9 mouse cellular contexts compared by ENCODE assay signal in the genomic region with DNA sequence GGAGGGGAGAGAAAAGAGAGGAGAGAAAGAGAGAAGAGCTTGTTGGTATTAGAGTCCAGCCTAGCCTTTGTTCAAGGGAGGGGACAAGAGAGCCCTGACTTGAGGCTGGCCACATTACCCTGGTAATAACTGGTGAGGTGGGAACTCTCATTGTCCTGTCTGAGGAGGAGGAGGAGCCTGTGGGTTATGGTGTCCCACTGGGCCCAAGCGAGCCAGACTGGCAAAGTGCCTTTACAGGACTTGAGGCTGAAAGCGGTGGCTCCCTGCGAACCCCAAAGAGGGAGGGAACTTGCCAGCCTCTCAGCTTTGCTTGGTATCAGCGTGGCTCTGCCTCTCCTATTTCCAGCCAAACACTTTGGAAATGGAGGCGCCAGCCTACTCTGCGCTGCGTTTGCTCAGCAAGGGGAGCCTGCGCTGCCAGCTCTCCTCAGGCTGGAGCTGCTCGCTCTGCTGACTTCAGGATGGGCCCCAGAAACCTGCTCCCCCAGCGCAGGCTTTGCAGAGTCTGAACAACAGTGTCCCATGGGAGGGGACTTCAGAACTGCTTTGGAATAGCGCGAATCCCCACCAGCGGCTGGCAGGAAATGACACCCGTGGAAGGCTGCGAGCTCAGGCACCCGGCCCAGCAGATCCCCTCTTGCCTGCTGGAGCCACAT.
A peak's percentile ranks its signal among the peaks of the same experiment; 100 is the strongest.
DNase-seq lines count a peak whose midpoint lies in the region; ATAC-seq and TF ChIP-seq lines count a peak whose summit lies in the region.
"Had no signal": no experiment of that assay in that cellular context is flagged by ENCODE, and none has a peak within 500 bp of the region (broad histone marks: within the 10 kb centered on the region; RNA-seq: fewer than 3 reads in every experiment).

No protein-coding gene starts in this region.

- H3K27me3 ChIP-seq in heart, adult 2 months (ENCODE audit: control insufficient read depth, insufficient read depth, low read length), result no peaks in the 10 kb centered on the region
- H3K27me3 ChIP-seq in lung, postnatal 0 days (replicated peaks; ENCODE audit: insufficient read depth, low read length), result no peaks in the 10 kb centered on the region
- no peaks in the 10 kb centered on the region for H3K27me3 ChIP-seq in forebrain, embryonic 14.5 days (replicated peaks; ENCODE audit: control insufficient read depth, insufficient read depth, low read length)
- H3K27me3 ChIP-seq in limb, embryonic 14.5 days (ENCODE audit: control insufficient read depth, insufficient read depth, low read length), result no peaks in the 10 kb centered on the region

- peak; percentile 31 to 46 for DNase-seq in heart, adult 2 months
- no peak for DNase-seq in heart, postnatal 36 days
- DNase-seq in lung, postnatal 0 days (ENCODE audit: low spot score), result peak; percentile 38
- no peak for DNase-seq in lung, postnatal 25 days (ENCODE audit: low spot score)
- DNase-seq in forebrain, embryonic 14.5 days (ENCODE audit: low spot score), result peak; percentile 63
- peak; percentile 36 for DNase-seq in limb, embryonic 14.5 days (ENCODE audit: low spot score)
- no peak for DNase-seq in thymus, postnatal 25 days
- no peak for DNase-seq in adrenal gland, postnatal 25 days
- DNase-seq: adrenal gland, adult 8-10 months had no signal

- H3K4me3 ChIP-seq in heart, adult 2 months, result no peak overlapping the region
- H3K4me3 ChIP-seq in lung, postnatal 0 days (ENCODE audit: low read depth, low read length), result no peak overlapping the region
- H3K4me3 ChIP-seq in forebrain, embryonic 14.5 days (ENCODE audit: low read depth, low read length), result no peak overlapping the region
- H3K4me3 ChIP-seq in limb, embryonic 14.5 days (replicated peaks; ENCODE audit: low read length), result no peak overlapping the region

- H3K79me2 ChIP-seq in heart, adult 2 months (replicated peaks; ENCODE audit: control insufficient read depth, insufficient read depth, low read length), result no peaks in the 10 kb centered on the region

- no peak for TF ChIP-seq POLR2A in heart, adult 2 months (IDR thresholded peaks at IDR 0.05; ENCODE audit: insufficient read depth, low read depth, low read length)
- TF ChIP-seq POLR2A in limb, embryonic 14.5 days (IDR thresholded peaks at IDR 0.05; ENCODE audit: borderline replicate concordance, extremely low read depth, insufficient read depth, insufficient read length), result no peak

- H3K9me3 ChIP-seq in lung, postnatal 0 days (ENCODE audit: low read length), result no peaks in the 10 kb centered on the region
- no peaks in the 10 kb centered on the region for H3K9me3 ChIP-seq in forebrain, embryonic 14.5 days (replicated peaks; ENCODE audit: control insufficient read depth, low read length)
- no peaks in the 10 kb centered on the region; the same call in 1 of the 2 replicates for H3K9me3 ChIP-seq in limb, embryonic 14.5 days (ENCODE audit: control insufficient read depth, low read length)

- H3K4me1 ChIP-seq in heart, adult 2 months (ENCODE audit: control insufficient read depth, insufficient read depth, low read length), result peaks cover 4% of the 10 kb centered on the region
- H3K4me1 ChIP-seq in lung, postnatal 0 days (ENCODE audit: insufficient read depth, low read depth, low read length), result 0 out of 2 replicates have a peak, but pooled peaks cover 4% of the 10 kb centered on the region
- H3K4me1 ChIP-seq in forebrain, embryonic 14.5 days (ENCODE audit: control insufficient read depth, insufficient read depth, low read length), result peaks cover 20% of the 10 kb centered on the region
- peaks cover 48% of the 10 kb centered on the region for H3K4me1 ChIP-seq in limb, embryonic 14.5 days (ENCODE audit: control insufficient read depth, insufficient read depth, low read length)

- H3K27ac ChIP-seq in heart, adult 2 months, result no peak overlapping the region
- H3K27ac ChIP-seq in lung, postnatal 0 days (ENCODE audit: low read length), result no peak overlapping the region; the same call in 1 of the 2 replicates
- no peak overlapping the region for H3K27ac ChIP-seq in forebrain, embryonic 14.5 days (ENCODE audit: low read depth, low read length)
- peak overlapping the region; percentile 48 for H3K27ac ChIP-seq in limb, embryonic 14.5 days (replicated peaks; ENCODE audit: low read depth, low read length)

- no peak overlapping the region for H3K9ac ChIP-seq in heart, adult 2 months (ENCODE audit: low read depth, low read length)
- no peak overlapping the region for H3K9ac ChIP-seq in lung, postnatal 0 days (replicated peaks; ENCODE audit: low read depth)
- H3K9ac ChIP-seq in forebrain, embryonic 14.5 days (ENCODE audit: low read length), result no peak overlapping the region
- H3K9ac ChIP-seq in limb, embryonic 14.5 days (ENCODE audit: low read depth, low read length, severe bottlenecking), result peak overlapping the region; percentile 8; the same call in 1 of the 2 replicates

- no peak for TF ChIP-seq EP300 in heart, adult 2 months (IDR thresholded peaks at IDR 0.05; ENCODE audit: insufficient read depth, low read depth, low read length)
- TF ChIP-seq EP300 in lung, postnatal 0 days (IDR thresholded peaks at IDR 0.05), result no peak

- WGBS in heart, adult 2 months, result 41% methylated on average over 16 of the region's 16 CpGs
- WGBS in lung, postnatal 0 days, result 52% methylated on average over 16 of the region's 16 CpGs
- WGBS in forebrain, embryonic 14.5 days, result 49% methylated on average over 16 of the region's 16 CpGs
- WGBS in limb, embryonic 14.5 days, result 31% methylated on average over 16 of the region's 16 CpGs

- intact Hi-C loops in heart, adult 2 months (cut with DNase I), result no loop called here
- intact Hi-C loops in heart, postnatal 36 days (cut with DNase I), result no loop called here

- ATAC-seq in lung, postnatal 0 days, result peak; percentile 31
- ATAC-seq in forebrain, embryonic 14.5 days, result no peak
- ATAC-seq in limb, embryonic 14.5 days (ENCODE audit: low FRiP score, low read depth), result no peak; the same call in 1 of the 2 replicates

- no peak overlapping the region for H3K4me2 ChIP-seq in lung, postnatal 0 days (replicated peaks; ENCODE audit: low read depth, low read length)
- no peak overlapping the region for H3K4me2 ChIP-seq in forebrain, embryonic 14.5 days (ENCODE audit: low read length)
- no peak overlapping the region; the same call in 1 of the 2 replicates for H3K4me2 ChIP-seq in limb, embryonic 14.5 days (replicated peaks; ENCODE audit: low read depth, low read length, severe bottlenecking)

- TF ChIP-seq CTCF in heart, adult 2 months (IDR thresholded peaks at IDR 0.05), result no peak
- no peak for TF ChIP-seq CTCF in lung, postnatal 0 days (IDR thresholded peaks at IDR 0.05)

- H3K36me3 ChIP-seq in heart, adult 2 months (ENCODE audit: control insufficient read depth, insufficient read depth, low read length), result no peaks in the 10 kb centered on the region
- H3K36me3 ChIP-seq in lung, postnatal 0 days (ENCODE audit: insufficient read depth, low read length), result no peaks in the 10 kb centered on the region
- no peaks in the 10 kb centered on the region for H3K36me3 ChIP-seq in forebrain, embryonic 14.5 days (ENCODE audit: control insufficient read depth, insufficient read depth, low read length)
- H3K36me3 ChIP-seq in limb, embryonic 14.5 days (ENCODE audit: control insufficient read depth, insufficient read depth, low read length), result no peaks in the 10 kb centered on the region

Comparison
In these comparisons a context has a peak if more than half of its experiments do, and no peak if none do; other contexts are left out.
1. DNase-seq: peak in heart, adult 2 months (2 of 2), lung, postnatal 0 days (single experiment), forebrain, embryonic 14.5 days (single experiment) and limb, embryonic 14.5 days (single experiment); none in heart, postnatal 36 days (0 of 2), lung, postnatal 25 days (single experiment), thymus, postnatal 25 days (single experiment) and adrenal gland, postnatal 25 days (single experiment).